Mouse (Mus musculus): ENCODE measurements around the gene Rubcnl. TPM values are rescaled to one million over a fixed set of nuclear protein-coding genes. Genes with fewer than 3 reads are reported as not detected.

Gene Rubcnl
- polyA plus RNA-seq, 1 experiment from 2014 or later: 0.89 TPM

DNA sequence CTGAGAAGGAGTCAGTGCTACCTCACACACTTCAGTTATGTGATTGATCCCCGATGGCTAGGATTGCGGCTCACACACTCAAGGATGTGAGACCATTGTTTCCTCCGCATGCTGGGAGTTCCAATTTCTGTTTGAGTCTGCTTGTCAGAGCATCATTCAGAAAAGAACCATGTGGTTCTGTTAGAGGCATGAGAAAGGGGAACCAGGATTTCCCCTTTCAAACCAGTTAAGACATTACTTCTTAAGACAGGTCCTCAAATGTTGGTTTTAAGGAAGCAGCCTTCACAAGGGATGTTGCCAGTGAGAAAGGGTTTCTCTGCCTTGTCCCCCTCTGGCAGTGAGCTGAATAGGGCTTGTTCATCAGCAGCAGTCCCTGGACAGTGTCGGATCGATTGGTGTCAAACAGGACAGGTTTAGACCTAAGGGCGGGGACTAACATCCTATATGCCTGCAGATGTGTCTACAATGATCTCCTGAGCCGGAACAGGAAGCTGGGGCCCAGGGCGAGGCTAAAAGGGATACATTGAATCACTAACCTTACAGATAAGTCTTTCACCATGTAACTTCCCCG lies 41.1 kb downstream of the Rubcnl start:
- H3K4me1 ChIP-seq (ENCODE audit: insufficient read depth): 0 out of 2 replicates have a peak, but pooled peaks cover 5% of the 10 kb centered on the region
- DNase-seq: no peak
- WGBS: 72% methylated on average over 9 of the region's 9 CpGs
- H3K4me3 ChIP-seq (ENCODE audit: low read depth, low read length): no peak overlapping the region
- H3K27me3 ChIP-seq (ENCODE audit: insufficient read depth, low read length): no peaks in the 10 kb centered on the region
- no peaks in the 10 kb centered on the region for H3K9me3 ChIP-seq (ENCODE audit: low read depth, low read length)
- ATAC-seq (ENCODE audit: insufficient read depth): no peak
- H3K27ac ChIP-seq (ENCODE audit: low read depth): no peak overlapping the region
- no peaks in the 10 kb centered on the region for H3K36me3 ChIP-seq (ENCODE audit: insufficient read depth)
- H3K9ac ChIP-seq: no peak overlapping the region
- no peak overlapping the region for H3K4me2 ChIP-seq
- no peak for TF ChIP-seq CTCF (IDR thresholded peaks at IDR 0.05; ENCODE audit: low read depth)

DNA sequence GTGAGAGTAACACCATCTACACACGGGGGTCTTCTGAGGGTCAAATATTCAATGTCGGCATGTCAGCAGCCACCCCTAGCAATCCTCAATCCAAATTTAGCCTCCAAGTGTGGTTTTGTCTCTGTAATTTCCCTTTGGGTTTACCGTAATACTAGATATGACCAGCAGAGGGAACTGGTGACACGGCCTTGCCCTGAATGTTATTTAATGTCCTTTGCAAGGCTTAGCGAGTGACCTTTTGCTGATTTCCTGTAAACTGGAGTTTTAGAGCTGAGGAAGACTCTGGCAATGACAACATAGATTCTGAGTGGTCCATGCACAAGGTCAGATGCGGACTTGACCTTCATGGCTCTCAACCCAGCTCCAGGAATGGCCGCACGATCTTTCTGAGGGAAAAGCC lies 44.7 kb downstream of the Rubcnl start:
- 36% methylated on average over 8 of the region's 8 CpGs for WGBS
- Histone ChIP-seq H3K27ac (ENCODE audit: low read depth) (no peak overlapping the region), H3K9ac (no peak overlapping the region), H3K27me3 (ENCODE audit: insufficient read depth, low read length) (no peaks in the 10 kb centered on the region), H3K36me3 (ENCODE audit: insufficient read depth) (no peaks in the 10 kb centered on the region), H3K4me2 (no peak overlapping the region), H3K9me3 (ENCODE audit: low read depth, low read length) (no peaks in the 10 kb centered on the region), H3K4me1 (ENCODE audit: insufficient read depth) (no peaks in the 10 kb centered on the region), H3K4me3 (ENCODE audit: low read depth, low read length) (no peak overlapping the region)
- DNase-seq (peak; percentile 87), ATAC-seq (ENCODE audit: insufficient read depth) (0 out of 2 replicates have a peak, but pooled peaks have one; percentile 41)
- TF ChIP-seq CTCF (IDR thresholded peaks at IDR 0.05; ENCODE audit: low read depth): peak; percentile 91

DNA sequence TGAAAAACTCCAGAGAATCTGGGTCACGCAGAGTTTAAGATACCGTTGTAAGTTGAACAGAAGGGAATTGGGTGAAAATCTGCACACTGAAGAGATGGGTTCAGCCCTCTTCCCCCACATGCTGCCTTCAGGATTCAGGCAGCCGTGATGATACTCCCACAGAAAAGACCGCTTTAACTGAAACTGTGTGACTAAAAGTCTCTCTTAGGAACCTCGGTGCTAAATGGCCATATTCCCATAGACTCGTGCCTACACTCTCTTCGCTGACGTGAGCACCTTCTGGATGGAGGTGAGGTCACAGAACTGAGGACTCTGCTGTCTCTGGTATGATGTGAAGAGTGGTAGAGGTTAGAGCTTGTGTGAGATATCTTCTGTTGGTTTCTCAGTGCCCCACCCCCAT lies 48.1 kb downstream of the Rubcnl start:
- Histone ChIP-seq H3K36me3 (ENCODE audit: insufficient read depth) (no peaks in the 10 kb centered on the region), H3K4me2 (no peak overlapping the region), H3K4me3 (ENCODE audit: low read depth, low read length) (no peak overlapping the region), H3K27me3 (ENCODE audit: insufficient read depth, low read length) (no peaks in the 10 kb centered on the region), H3K9me3 (ENCODE audit: low read depth, low read length) (no peaks in the 10 kb centered on the region), H3K4me1 (ENCODE audit: insufficient read depth) (no peaks in the 10 kb centered on the region), H3K9ac (no peak overlapping the region), H3K27ac (ENCODE audit: low read depth) (no peak overlapping the region)
- WGBS: 91% methylated on average over 8 of the region's 8 CpGs
- no peak for DNase-seq
- no peak for ATAC-seq (ENCODE audit: insufficient read depth)
- no peak for TF ChIP-seq CTCF (IDR thresholded peaks at IDR 0.05; ENCODE audit: low read depth)

DNA sequence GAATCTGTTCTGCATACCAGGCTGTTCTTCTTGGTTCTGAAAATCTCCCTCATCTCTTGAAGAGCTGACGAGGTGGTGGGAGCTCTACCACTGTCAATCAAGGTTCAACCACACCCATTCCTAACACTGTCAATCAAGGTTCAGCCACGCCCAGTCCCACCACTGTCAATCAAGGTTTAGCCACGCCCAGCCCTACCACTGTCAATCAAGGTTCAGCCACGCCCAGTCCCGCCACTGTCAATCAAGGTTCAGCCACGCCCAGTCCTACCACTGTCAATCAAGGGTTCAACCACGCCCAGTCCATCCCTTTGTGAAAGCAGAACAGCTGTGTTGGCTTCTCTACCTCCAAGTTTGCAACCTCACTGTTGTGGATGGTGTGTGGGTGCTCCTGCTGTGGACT lies 48.7 kb downstream of the Rubcnl start:
- Histone ChIP-seq H3K27ac (ENCODE audit: low read depth) (no peak overlapping the region), H3K36me3 (ENCODE audit: insufficient read depth) (no peaks in the 10 kb centered on the region), H3K4me3 (ENCODE audit: low read depth, low read length) (no peak overlapping the region), H3K9me3 (ENCODE audit: low read depth, low read length) (no peaks in the 10 kb centered on the region), H3K4me2 (no peak overlapping the region), H3K4me1 (ENCODE audit: insufficient read depth) (no peaks in the 10 kb centered on the region), H3K27me3 (ENCODE audit: insufficient read depth, low read length) (no peaks in the 10 kb centered on the region), H3K9ac (no peak overlapping the region)
- WGBS: 71% methylated on average over 7 of the region's 7 CpGs
- no peak for TF ChIP-seq CTCF (IDR thresholded peaks at IDR 0.05; ENCODE audit: low read depth)
- DNase-seq: no peak
- ATAC-seq (ENCODE audit: insufficient read depth): no peak

DNA sequence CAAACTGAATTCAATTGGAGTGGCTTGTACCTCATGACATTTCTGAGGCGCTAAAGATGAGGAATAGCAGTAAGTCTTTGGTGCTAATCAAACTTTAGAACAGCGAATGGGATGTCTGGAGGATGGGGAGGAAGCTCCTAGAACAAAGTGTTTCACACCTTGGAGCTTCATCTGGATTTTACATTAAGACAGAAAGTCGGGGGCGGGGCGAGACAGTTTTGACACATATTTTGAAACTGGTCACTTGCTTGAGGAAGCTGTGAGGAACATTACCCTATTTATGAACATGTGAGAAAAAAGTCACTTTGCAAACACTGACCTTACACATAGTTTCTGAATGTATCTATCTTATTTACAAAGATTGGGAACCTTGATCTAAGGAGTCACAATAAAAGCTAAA lies 49.4 kb downstream of the Rubcnl start:
- no peak for ATAC-seq (ENCODE audit: insufficient read depth)
- no peaks in the 10 kb centered on the region for H3K27me3 ChIP-seq (ENCODE audit: insufficient read depth, low read length)
- 94% methylated on average over 5 of the region's 5 CpGs for WGBS
- H3K9me3 ChIP-seq (ENCODE audit: low read depth, low read length): no peaks in the 10 kb centered on the region
- H3K4me3 ChIP-seq (ENCODE audit: low read depth, low read length): no peak overlapping the region
- no peak overlapping the region for H3K9ac ChIP-seq
- no peak for DNase-seq
- no peak for TF ChIP-seq CTCF (IDR thresholded peaks at IDR 0.05; ENCODE audit: low read depth)
- no peak overlapping the region for H3K27ac ChIP-seq (ENCODE audit: low read depth)
- H3K4me2 ChIP-seq: no peak overlapping the region
- no peaks in the 10 kb centered on the region for H3K4me1 ChIP-seq (ENCODE audit: insufficient read depth)
- no peaks in the 10 kb centered on the region for H3K36me3 ChIP-seq (ENCODE audit: insufficient read depth)

DNA sequence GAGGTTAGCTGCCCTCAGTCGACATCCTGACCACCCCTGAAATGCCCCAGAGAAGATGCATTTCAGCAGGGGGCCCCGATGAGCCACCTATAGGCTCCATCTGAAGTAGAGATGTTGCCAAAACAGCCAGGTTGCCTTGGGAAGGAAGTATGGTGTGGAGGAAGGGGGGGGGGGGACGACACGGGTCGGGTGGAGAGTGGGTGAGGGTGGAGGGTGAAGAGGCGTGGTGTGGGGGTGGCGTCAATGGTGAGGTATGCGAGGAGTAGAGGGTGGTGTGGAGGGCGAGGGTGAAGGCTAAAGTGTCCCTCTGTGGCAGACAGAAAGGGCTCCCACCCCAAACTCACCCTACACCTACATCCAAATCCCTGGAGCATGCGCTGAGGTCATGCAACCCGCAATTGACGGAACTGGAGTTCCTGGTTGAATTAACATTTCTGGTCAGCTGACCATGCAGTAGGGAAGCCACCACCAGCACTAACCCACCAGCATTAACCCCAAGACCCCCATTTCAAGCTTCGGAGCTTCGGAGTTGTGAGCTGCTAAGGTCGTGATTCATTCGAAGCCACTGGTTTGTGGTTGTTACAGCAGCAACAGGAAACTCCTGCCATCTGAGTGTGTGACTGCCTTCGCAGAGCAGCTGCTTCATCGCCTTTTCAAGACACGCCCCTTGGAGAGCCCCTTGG lies 52.7 kb downstream of the Rubcnl start:
- H3K36me3 ChIP-seq (ENCODE audit: insufficient read depth): no peaks in the 10 kb centered on the region
- H3K4me3 ChIP-seq (ENCODE audit: low read depth, low read length): no peak overlapping the region
- no peak overlapping the region for H3K27ac ChIP-seq (ENCODE audit: low read depth)
- WGBS: 78% methylated on average over 18 of the region's 19 CpGs
- no peak for TF ChIP-seq CTCF (IDR thresholded peaks at IDR 0.05; ENCODE audit: low read depth)
- H3K4me1 ChIP-seq (ENCODE audit: insufficient read depth): no peaks in the 10 kb centered on the region
- H3K9ac ChIP-seq: no peak overlapping the region
- ATAC-seq (ENCODE audit: insufficient read depth) (no peak), DNase-seq (no peak)
- no peak overlapping the region for H3K4me2 ChIP-seq
- no peaks in the 10 kb centered on the region for H3K9me3 ChIP-seq (ENCODE audit: low read depth, low read length)
- no peaks in the 10 kb centered on the region for H3K27me3 ChIP-seq (ENCODE audit: insufficient read depth, low read length)

DNA sequence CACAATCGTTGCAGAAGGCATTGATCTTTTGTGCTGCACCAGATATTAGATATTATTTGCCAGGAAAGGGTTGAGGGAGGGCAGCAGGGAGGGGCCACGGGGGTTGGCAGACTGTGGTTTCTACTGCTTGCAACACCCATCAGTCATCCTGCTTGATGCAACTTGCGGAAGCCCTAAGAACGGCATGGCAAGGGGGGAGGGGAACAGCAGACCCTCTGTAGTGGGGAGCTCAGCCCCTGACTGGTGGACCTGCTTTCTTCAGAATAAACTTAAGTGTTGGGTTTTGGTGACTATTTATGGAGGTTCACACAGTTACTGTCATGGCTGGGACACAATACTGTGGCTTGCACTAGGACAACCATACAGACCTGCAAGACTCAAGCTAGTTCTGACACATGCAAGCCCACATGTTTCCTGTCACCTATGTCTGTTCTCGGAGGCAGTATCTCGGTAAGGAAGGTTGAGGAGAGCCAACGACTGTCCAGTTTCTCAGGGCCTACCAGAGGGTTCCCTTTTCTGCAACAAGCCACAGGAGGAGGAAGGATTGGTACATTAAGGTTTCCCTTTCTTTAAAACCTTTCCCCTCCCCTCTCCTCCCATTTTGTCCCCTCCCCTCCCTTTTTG lies 53.6 kb downstream of the Rubcnl start:
- no peak for TF ChIP-seq CTCF (IDR thresholded peaks at IDR 0.05; ENCODE audit: low read depth)
- no peak for ATAC-seq (ENCODE audit: insufficient read depth)
- WGBS: 57% methylated on average over 7 of the region's 7 CpGs
- Histone ChIP-seq H3K27me3 (ENCODE audit: insufficient read depth, low read length) (no peaks in the 10 kb centered on the region), H3K4me3 (ENCODE audit: low read depth, low read length) (no peak overlapping the region), H3K27ac (ENCODE audit: low read depth) (no peak overlapping the region), H3K9ac (no peak overlapping the region), H3K4me2 (no peak overlapping the region), H3K36me3 (ENCODE audit: insufficient read depth) (no peaks in the 10 kb centered on the region), H3K4me1 (ENCODE audit: insufficient read depth) (no peaks in the 10 kb centered on the region), H3K9me3 (ENCODE audit: low read depth, low read length) (no peaks in the 10 kb centered on the region)
- no peak for DNase-seq

All from lung, embryonic 14.5 days (tissue).